Mouse (Mus musculus) heart, adult 9 months (tissue): ENCODE results near the gene Pdha1.

Source experiments
- DNase-seq, 2 experiments: peaks; one replicate each; pipeline ENCODE4 v3.0.0; 2022; ENCODE audit warnings: low spot score in 2 of 2

Gene Pdha1

DNA sequence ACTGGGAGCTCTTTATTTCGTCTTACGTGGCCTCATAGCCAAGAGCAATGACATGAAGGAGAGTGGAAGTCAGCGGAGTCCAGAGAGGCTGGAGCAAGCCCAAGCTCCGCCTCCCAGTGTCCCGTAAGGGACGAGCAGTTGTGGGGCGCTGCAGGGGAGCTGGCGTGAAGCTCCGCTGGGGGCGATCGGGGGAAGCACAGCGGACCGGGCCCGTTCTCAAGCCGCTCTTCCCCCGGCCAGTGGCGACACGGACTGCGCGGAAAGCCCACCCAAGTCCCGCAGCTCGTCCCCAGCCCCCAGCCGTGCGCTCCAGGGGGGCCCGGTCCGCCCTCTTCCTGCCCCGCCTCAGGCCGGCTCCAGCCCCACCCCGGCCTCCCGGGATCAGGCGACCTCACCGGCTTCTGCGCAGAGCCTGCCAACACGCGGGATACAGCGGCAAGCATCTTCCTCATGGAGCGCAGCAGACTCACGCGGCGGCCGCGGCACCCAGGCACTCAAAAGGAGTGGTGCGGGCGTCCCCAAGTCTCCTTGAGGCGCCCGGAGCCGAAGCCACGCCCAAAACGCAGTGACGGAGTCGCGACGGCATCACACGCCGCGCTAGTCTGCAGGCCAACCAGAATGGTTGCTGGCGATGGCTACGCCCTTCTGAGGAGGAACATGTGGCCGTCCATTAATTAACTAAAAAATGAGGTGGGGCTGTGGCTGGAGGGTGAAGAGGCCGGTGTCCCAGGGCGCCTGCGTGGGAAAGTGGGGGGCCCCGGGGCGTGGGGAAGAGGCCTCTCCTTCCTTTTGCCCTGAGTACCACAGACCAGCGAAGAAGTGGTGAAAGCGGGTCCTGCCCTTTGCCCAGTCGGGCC is at the start of gene Pdha1:
Pdha1 (minus strand) TSS at position 553 of the 857 bp plus-strand sequence.
- DNase-seq = peak; percentile 90

DNA sequence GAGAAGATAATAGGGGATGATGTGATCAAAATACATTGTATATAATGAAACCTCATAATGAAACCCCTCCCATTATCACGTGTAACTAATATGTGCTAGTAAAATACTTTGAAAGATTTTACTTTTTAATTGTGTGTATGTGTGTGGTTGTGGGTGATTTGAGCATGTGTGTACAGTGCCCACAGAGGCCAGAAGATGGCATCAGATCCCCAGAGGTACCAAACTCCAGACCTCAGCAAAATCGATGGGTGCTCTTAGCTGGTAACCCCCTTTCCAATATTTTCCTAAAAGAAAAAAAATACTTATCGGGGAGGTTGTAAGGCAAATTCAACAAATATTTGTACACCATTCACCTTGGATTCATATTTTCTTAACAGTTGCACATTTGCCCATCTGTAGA is 40.8 kb upstream of the Pdha1 start:
- DNase-seq = no peak

DNA sequence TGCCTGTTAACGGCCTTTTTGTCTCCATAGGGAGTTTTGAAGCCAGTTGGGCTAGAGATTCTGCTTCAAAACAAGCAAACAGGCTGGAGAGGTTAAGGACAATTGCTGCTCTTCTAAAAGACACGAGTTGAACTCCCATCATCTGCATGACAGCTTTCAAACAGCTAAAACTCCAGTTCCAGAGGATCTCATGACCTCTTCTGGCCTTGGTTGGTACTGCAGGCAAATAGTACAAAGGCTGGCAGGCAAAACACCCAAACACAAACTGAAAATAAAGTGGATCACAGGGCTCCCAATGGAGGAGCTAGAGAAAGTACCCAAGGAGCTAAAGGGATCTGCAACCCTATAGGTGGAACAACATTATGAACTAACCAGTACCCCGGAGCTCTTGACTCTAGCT is 31.9 kb upstream of the Pdha1 start:
- peak in 1 of 2 experiments; percentile 44 for DNase-seq

DNA sequence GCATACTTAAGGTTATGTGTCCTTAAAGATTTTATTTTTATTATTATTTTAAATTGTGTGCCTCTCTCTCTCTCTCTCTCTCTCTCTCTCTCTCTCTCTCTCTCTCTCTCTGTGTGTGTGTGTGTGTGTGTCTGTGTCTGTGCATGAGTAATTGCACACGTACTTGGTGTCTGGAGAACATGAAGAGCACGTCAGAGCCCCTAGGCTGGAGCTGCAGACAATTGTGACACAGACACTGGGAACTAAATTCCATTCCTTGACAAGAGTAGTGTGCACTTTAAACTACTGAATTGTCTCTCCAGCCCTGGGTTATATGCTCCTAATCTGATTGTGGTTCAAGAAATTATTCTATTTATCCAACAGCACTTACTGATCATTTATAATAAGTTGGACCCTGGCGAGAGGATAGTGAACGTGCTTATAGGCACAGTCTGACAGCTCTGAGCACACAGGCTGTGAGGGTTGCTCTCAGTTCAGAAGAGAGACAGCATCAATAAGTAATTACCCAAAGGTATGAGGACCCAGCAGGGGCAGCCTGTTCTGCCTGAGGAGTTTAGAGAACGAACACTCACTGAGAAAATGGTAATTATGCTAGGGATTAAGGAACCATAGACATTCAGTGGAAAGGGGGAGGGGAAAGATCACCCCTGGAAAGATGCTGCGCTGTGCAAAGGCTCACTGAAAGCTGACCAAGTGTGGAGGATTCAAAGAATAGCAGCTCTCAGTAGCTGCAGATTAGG is 28.2 kb upstream of the Pdha1 start:
- no peak for DNase-seq

DNA sequence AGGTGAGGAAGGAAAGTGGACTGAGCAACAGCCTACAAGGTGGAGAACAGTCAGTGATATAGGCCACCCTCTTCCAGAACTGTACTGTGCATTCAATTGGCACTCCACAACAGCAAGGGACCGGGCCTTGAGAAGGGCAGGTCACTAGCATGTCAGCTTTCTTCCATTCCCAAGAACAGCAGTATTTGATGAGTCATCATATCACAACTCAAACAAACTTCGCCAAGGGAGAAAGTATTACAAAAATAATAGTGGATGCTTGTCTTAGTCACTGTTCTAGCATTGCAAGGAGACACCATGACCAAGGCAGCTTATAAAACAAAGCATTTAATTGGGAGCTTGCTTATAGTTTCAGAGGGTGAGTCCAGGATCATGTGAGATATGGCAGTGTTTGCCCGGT is 26.0 kb upstream of the Pdha1 start:
- DNase-seq = no peak

DNA sequence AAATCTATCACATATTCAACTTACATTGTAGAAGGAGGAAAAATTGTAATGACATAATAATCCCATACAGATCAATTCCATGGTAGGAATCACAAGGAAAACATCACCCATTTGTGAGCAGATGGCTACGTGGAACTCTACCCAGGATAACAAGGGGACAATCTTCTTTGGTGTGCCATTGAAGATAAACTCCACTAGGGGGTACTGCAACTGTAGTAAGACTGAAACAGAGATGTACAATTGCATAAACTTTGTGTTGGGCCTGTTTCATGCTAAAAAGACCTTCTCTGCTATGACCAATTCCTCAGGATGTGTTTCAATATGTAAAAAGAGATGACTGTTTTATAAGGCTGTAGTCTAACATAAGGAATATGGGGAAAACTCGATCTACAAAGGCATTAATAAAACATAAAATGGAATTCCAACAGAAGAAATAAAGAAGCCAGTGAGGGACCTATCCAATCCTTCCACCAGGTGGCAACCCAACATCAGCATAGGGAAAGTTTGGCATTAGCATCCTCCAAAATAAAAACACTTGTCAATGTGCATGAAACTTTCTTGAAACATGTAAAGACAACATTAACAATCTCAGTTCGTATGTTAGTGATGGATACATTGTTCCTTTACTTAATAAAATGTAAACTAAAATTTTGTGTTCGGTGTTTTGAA is 15.1 kb upstream of the Pdha1 start:
- DNase-seq = no peak

DNA sequence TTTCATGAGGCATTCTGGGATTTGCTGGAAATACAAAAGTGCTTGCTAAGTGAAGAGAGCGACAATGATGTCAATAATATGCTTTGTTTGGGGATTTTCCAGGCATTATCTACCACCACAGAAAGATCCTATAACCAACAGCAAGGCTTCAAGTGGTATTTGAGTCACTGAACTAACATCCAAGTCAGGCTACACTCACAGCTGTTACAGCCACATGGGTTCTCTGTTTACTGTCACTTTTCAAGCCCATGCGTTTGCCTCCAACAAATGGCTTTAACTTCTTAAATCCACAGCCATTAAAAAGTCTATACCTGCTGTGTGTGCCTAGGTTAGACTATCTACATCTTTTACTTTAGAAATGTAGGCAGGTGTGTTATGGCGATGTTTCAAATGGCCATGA is 10.6 kb upstream of the Pdha1 start:
- no peak for DNase-seq

DNA sequence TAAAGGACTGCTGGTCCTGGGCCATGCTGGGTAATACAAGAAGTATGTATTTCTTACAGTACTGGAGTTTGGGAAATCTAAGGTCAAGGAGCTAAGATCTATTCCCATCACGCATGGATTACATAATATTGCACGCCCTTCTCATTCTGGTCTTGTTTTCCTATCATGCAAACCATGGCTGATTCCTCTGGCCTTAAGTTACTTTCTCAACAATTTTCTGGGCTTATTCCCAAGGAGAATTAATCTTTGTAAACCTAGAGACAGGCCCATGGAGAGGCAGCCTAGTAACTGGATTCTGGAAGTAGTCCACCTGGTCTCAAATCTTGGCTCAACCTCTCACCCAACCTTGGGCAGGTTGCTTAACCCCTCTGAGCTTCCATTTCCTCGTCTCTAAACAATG is 9.2 kb upstream of the Pdha1 start:
- DNase-seq = no peak

DNA sequence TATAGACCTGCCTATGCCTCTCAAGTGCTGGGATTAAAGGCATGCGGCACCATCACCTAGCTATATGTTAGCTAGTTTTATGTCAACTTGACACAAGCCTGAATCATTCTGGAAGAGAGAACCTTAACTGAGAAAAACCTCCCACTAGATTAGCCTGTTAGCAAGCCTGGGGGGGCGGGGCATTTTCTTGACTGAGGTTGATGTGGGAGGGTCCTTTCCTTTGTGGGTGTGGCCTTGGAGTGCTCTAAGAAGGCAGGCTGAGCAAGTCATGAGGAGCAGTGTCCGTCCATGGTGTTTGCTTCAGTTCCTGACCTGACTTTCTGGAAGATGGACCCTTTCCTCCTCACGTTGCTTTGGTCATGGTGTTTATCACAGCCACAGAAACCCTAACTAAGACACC is 8.6 kb upstream of the Pdha1 start:
- no peak for DNase-seq

DNA sequence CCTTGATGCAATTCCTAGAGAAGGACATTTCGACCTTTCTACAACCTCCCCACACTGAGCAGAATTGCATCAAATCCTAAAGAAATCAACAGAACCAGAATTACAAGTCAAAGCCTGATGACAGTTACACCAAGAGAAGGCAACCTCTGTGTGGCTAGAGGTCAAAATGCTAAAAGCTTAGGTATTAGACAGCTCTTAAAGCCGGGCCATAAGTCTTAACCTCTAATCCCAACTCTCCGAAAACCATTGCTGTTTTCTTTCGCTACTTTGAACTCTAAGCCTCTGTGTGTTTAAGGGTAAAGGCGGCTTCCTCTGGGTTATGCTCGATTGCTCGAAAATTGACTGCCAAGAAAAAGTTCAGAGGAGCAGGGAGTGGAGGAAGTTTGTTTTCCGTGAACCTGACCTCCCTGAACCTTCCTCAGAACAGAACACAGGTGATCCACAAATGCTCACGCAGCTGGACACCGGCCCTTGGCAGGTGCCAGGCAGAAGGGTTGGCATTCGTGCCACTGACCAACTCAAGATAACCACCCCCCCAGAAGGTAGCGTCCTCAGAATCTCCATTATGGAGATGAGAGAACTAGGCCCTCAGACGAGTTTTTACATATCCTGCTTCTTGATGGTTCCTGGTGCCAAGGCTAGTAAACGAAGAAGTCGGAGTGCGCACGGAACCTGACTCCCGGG is 894 bp downstream of the Pdha1 start:
- no peak for DNase-seq

DNA sequence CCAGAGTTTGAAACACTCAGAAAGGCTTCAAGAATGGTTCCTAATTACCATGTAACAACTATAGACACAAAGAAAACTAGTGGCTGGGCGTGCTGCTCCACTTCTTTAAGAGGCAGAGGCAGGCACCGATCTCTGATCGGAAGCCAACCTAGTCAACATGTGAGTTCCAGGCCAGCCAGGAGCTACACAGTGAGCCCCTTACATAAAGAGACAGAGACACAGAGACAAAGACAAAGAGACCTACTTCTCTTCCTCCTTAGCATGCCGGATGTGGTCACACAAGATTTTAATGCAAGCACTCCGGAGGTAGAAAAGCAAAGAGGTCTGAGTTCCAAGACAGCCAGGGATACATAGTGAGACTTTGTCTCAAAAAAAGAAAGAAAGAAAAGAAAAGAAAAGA is 2.1 kb downstream of the Pdha1 start:
- no peak for DNase-seq

DNA sequence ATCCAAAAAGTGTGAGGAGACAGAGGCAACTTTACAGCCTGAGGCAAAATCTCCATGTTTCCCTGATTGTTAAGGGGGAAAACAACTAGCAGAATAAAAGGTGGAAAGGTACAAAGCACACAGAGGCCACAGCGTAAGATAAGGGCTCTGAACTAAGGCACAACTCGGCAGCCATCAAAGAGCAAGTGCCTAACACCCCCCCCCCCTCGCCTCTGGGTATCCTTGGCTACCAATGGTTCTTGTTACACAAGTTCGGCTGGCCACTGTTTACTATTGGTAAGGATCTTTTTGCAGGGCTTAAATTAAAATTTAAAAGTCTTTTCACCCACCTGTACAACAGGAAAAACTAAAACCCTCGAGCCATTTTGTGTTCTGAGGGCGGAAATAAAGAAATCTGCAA is 2.5 kb downstream of the Pdha1 start:
- no peak for DNase-seq

DNA sequence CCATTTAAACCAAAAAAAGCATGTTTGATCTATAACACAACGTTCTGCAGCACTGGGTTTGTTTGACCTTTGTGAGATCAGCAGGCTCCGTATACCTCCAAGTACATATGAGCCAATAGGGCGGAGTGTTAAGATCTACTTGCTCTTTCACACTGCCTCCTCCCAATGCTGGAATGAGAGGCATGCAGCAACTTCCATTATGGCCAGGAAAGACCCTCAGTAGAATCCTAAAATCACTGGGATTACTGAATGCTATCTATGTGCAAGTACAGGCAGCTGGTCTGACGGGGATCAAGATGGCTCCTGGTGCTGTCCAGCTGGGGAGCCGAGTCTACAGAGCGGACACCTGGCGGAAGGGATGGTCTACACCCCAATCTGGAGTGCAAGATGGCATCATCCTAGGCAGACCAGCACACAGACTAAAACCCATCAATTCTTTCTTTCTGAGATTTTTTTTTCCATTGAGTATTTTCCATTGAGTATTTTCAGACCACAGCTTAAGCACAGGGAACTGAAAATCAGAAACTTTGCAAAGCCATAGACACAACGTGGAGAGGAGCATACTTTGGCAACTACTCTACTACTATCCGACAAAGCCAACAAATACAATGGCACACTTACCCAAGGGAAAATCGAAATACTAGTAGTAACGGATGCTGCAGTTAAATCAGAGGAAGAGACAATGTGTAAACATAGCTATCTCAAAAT is 3.9 kb downstream of the Pdha1 start:
- DNase-seq = no peak

DNA sequence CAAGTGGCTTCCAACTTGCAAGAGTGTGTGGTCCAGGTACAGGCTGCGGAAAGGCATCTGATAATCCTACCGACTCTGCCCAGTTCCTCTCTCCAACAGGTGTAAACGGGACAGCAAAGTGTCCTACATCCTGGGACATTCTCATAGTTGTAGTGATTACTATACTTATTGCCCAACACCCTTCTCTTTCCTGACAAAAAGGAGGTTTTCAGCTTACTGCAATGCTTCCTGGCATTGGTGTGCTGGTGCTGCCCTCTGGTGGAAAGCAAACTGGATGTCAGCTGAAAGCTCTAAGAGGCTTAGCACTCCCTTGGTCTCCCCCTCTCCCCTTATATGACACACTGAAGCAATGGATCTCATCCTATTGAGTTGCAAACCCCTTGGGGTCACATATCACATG is 21.6 kb downstream of the Pdha1 start:
- DNase-seq = peak in 1 of 2 experiments; percentile 27

DNA sequence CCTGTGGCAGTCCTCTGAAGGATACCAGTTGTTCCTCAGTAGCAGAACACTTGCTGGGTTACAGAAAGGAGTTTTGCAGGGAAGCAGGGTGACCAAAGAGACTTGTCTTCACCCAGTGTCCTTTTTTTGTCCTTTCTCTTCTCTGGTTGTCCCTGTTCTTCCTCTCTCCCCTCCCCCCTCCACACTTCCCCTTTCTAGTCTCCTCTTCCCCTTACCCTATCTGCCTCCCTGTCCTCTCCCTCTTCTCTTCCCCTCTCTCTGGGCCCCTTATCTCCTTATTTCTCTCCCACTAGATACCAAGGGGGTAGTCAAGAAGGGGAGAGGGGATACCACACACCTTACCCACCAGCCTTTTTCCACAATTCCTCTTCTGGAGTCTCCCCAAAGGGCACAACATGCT is 22.1 kb downstream of the Pdha1 start:
- no peak for DNase-seq

DNA sequence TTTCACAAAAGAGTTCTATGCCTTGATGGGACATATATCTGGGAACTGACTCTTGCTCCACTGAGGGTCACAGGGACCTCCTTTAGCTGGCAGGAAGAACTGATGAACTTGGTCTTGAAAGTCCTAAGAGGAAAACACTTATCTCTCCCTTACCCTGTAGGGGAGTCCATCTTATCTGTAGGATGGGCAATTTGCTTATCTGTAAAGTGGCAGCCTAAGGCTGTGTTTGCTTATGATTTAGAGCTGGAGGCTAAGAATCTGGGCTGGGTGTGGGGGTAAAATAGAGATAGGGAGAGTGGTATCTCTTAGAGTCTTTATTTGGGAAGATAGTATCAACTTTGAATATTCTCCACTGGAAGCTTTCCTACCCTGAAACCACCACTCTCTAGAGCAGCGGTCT is 24.4 kb downstream of the Pdha1 start:
- DNase-seq = no peak

DNA sequence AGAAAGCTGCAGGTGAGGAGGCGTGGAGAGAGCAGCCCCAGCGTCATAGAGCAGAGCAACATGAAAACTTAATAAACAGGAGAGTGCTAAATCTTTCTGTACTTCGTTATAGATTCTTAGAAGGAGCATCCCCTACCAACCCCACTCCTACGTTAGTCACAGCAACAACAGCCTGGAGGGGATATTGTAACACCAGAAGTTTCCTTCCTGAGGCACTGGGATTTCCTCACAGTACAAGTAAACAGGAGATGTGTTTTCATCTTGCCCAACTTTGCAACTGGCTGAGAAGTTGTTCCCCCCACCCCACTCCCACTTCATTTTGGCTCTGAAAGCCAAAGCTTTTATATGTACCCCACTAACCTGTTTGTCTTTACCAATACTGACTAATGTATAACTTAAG is 30.4 kb downstream of the Pdha1 start:
- no peak for DNase-seq

DNA sequence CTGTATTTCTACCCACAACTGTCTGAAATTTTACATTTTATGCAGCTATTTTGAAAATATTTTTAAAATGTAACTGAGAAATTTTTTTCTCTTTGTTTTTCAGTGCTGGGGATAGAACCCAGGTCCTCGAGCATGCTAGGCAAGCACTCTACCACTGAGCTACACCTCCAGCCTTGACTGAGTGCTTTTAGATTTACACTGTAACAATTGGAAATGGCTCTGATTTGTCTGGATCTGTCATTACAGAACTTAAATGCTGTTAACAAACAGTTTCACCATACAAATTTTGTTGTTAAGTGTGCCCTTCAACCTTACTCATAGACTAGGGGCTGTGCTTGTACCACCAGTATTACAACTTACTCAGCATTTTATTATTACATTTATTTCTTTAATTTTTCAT is 46.2 kb downstream of the Pdha1 start:
- no peak for DNase-seq
